Mouse (Mus musculus) embryonic facial prominence, embryonic 12.5 days (tissue): ENCODE data around the gene Pdzph1. TPM values are rescaled to one million over a fixed set of nuclear protein-coding genes. Genes with fewer than 3 reads are reported as not detected.

ENCODE experiments used
- ATAC-seq: fragments of 200-750 bp; cut with Nextera tagmentation; 2 replicates; pipeline ENCODE4 v1.8.0; 2017; ENCODE audit not compliant: insufficient number of reproducible peaks, insufficient read depth, low FRiP score, low TSS enrichment
- H3K27ac ChIP-seq: fragments of 300-500 bp; sonication (generic); 2 replicates; pipeline ENCODE4 v1.5.1; 2016; ENCODE audit warnings: mild to moderate bottlenecking
- H3K27me3 ChIP-seq: fragments of 300-500 bp; sonication (generic); 2 replicates; pipeline ENCODE4 v1.6.1; 2016; ENCODE audit warnings: mild to moderate bottlenecking, moderate library complexity
- H3K36me3 ChIP-seq: fragments of 300-500 bp; sonication (generic); 2 replicates; pipeline ENCODE4 v1.6.1; 2016; ENCODE audit warnings: mild to moderate bottlenecking
- H3K4me1 ChIP-seq: fragments of 300-500 bp; sonication (generic); 2 replicates; pipeline ENCODE4 v1.6.1; 2016
- H3K4me2 ChIP-seq: fragments of 300-500 bp; sonication (generic); replicated peaks from 2 replicates; pipeline ENCODE4 v1.6.1; 2016; ENCODE audit warnings: mild to moderate bottlenecking, moderate library complexity
- H3K4me3 ChIP-seq: fragments of 300-500 bp; sonication (generic); 2 replicates; pipeline ENCODE4 v1.5.1; 2016; ENCODE audit warnings: mild to moderate bottlenecking
- H3K9ac ChIP-seq: fragments of 300-500 bp; sonication (generic); 2 replicates; pipeline ENCODE4 v1.6.1; 2016; ENCODE audit warnings: mild to moderate bottlenecking, moderate library complexity
- H3K9me3 ChIP-seq: fragments of 300-500 bp; sonication (generic); 2 replicates; pipeline ENCODE4 v1.6.1; 2016; ENCODE audit warnings: mild to moderate bottlenecking, moderate library complexity
- WGBS: fragments of 180-500 bp; shearing (Covaris S2); methylation state at CpG from one replicate; pipeline ENCODE4 v1.1.7; 2016; 5-methylcytosine and 5-hydroxymethylcytosine counted together
- polyA plus RNA-seq: library from polyadenylated mRNA; unstranded; fragments of >200 nt; fragmentation: Nextera tagmentation; extraction: Ambion mirVana; gene quantifications from 2 replicates; pipeline ENCODE4 v1.2.1, GENCODE M21; 2016

The Pdzph1 gene
- 0.67 and 1.7 TPM in 2 replicates for polyA plus RNA-seq

DNA sequence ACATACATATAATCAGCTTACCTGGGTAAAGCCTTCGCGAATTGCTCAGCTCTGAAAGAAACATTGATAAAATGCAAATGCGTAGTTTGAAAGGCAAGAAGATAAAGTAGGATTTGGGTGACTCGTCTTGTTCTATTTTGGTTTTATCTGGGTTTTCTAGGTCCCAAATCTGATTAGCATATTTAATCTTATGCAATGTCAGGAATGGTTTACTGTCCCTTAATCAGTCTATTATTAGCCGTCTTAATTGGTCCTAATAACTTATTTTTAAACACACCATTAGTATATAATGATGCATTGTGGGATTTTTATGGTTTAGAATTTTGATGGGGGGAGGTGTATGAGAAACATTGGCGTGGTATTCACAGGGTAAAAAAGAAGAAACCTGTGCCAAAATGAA is at the start of gene Pdzph1:
Gene Pdzph1, minus strand, starts transcription at position 101 of the 400 bp plus-strand sequence.
- Histone ChIP-seq H3K4me3 (no peak within 1 kb of the TSS), H3K9ac (no peak within 1 kb of the TSS), H3K36me3 (no peaks in the 10 kb centered on the region), H3K27me3 (no peaks in the 10 kb centered on the region), H3K4me2 (no peak within 1 kb of the TSS), H3K27ac (no peak within 1 kb of the TSS), H3K4me1 (no peaks in the 10 kb centered on the region), H3K9me3 (no peaks in the 10 kb centered on the region)
- 90% methylated on average over 6 of the region's 6 CpGs for WGBS
- ATAC-seq, result no peak

DNA sequence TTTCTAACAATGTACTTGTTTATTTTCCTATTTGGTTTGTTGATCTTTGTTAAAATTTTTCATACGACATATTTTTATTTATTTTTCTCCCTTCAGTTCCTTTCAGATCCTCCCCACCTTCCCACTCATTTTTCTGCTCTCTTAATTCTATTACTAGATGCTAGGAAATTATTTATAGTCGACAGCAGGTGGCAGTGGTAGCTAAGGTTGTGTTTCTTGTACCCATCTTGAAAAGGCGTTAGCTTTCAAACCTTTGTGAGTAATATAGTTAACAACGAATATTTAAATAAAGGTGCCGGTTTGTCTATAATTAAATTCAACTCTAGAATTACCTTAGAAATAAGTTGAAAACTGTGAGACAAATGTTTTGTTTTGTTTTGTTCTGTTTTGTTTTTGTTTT is 48.6 kb upstream of the Pdzph1 start:
- Histone ChIP-seq H3K4me3 (no peak overlapping the region), H3K9me3 (no peaks in the 10 kb centered on the region), H3K9ac (no peak overlapping the region), H3K27me3 (no peaks in the 10 kb centered on the region), H3K36me3 (no peaks in the 10 kb centered on the region), H3K4me2 (no peak overlapping the region), H3K27ac (no peak overlapping the region), H3K4me1 (no peaks in the 10 kb centered on the region)
- 52% methylated on average over 5 of the region's 5 CpGs for WGBS
- ATAC-seq, result no peak

DNA sequence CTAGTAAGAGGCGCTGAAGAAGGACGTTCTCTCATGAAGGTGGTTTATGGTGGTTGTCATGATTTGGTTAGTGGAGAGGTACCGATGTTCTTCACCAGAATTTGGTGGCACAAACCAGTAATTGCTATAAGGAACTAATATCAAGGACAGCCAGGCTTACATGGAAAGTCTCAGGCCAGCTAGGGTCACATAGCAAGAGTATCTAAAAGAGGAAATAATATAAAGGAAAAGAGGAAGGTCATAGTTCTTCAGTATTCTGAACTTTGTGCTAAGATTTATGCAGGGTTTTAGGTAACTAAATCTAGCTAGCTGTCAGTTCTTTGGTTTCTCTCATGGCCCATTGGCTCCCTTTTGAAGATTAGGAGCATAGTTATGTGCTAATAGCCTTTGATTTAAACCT is 42.3 kb upstream of the Pdzph1 start:
- H3K27ac ChIP-seq, result no peak overlapping the region
- H3K9me3 ChIP-seq, result no peaks in the 10 kb centered on the region
- H3K36me3 ChIP-seq, result no peaks in the 10 kb centered on the region
- no peaks in the 10 kb centered on the region for H3K27me3 ChIP-seq
- H3K4me2 ChIP-seq, result no peak overlapping the region
- H3K4me1 ChIP-seq, result no peaks in the 10 kb centered on the region
- no peak overlapping the region for H3K4me3 ChIP-seq
- no peak for ATAC-seq
- H3K9ac ChIP-seq, result no peak overlapping the region
- WGBS, result 89% methylated on average over 3 of the region's 3 CpGs

DNA sequence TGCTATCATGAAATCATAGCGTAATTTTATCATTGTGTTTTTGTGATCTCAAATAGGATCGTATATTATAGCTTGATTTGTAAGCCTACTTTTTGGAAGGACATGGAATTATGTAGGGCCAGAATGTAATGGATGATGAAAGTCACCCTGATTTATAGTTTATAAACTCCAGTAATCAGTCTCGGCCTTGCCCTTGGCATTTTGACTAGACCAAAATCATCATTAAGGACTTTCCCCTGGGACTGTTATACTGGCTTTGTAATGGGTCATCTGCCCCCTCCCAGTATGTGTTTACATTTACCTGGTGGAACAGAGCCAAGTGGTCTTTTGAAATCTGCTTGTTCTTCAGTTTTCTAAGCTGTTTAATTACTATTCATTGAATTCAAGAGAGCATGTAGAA is 35.2 kb upstream of the Pdzph1 start:
- no peak for ATAC-seq
- Histone ChIP-seq H3K36me3 (no peaks in the 10 kb centered on the region), H3K4me1 (no peaks in the 10 kb centered on the region), H3K27ac (no peak overlapping the region), H3K9ac (no peak overlapping the region), H3K4me2 (no peak overlapping the region), H3K9me3 (no peaks in the 10 kb centered on the region), H3K4me3 (no peak overlapping the region), H3K27me3 (no peaks in the 10 kb centered on the region)
- WGBS, result 85% methylated on average over 3 of the region's 3 CpGs

GRCm38 (mm10) chr17:59024502-59024901 is 33.3 kb upstream of the Pdzph1 start:
- no peak overlapping the region for H3K27ac ChIP-seq
- H3K9me3 ChIP-seq, result no peaks in the 10 kb centered on the region
- no peaks in the 10 kb centered on the region for H3K4me1 ChIP-seq
- no peaks in the 10 kb centered on the region for H3K27me3 ChIP-seq
- H3K4me3 ChIP-seq, result no peak overlapping the region
- WGBS, result 24% methylated on average over 6 of the region's 6 CpGs
- H3K36me3 ChIP-seq, result no peaks in the 10 kb centered on the region
- no peak overlapping the region for H3K4me2 ChIP-seq
- no peak for ATAC-seq
- no peak overlapping the region for H3K9ac ChIP-seq

DNA sequence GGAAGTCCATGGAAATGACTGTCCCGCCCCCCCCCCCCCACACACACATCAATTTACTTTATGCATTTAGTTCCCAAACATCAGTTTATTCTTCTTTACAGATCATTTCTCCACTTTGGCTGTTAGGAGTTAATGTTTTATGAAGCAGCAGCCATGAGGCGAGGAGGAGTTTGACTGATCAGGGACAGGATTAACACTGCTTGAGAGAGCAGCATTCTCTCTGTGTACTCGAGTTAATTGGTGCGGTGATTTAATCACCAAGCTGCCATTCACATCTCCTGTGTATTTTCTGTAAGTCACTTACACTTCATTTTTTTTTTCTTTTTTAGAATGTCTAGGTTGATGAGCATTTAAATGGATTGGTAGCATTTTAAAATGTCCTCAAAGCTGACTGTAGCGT is 32.8 kb upstream of the Pdzph1 start:
- H3K4me3 ChIP-seq, result no peak overlapping the region
- no peak overlapping the region for H3K4me2 ChIP-seq
- H3K27ac ChIP-seq, result no peak overlapping the region
- no peak for ATAC-seq
- no peaks in the 10 kb centered on the region for H3K4me1 ChIP-seq
- H3K9me3 ChIP-seq, result no peaks in the 10 kb centered on the region
- H3K9ac ChIP-seq, result no peak overlapping the region
- no peaks in the 10 kb centered on the region for H3K36me3 ChIP-seq
- WGBS, result 53% methylated on average over 4 of the region's 5 CpGs
- no peaks in the 10 kb centered on the region for H3K27me3 ChIP-seq

GRCm38 (mm10) chr17:59018666-59019065 is 27.5 kb upstream of the Pdzph1 start:
- Histone ChIP-seq H3K27me3 (no peaks in the 10 kb centered on the region), H3K9me3 (no peaks in the 10 kb centered on the region), H3K27ac (no peak overlapping the region), H3K4me1 (no peaks in the 10 kb centered on the region), H3K4me2 (no peak overlapping the region), H3K9ac (no peak overlapping the region), H3K36me3 (no peaks in the 10 kb centered on the region), H3K4me3 (no peak overlapping the region)
- WGBS, result 76% methylated on average over 4 of the region's 4 CpGs
- no peak for ATAC-seq

DNA sequence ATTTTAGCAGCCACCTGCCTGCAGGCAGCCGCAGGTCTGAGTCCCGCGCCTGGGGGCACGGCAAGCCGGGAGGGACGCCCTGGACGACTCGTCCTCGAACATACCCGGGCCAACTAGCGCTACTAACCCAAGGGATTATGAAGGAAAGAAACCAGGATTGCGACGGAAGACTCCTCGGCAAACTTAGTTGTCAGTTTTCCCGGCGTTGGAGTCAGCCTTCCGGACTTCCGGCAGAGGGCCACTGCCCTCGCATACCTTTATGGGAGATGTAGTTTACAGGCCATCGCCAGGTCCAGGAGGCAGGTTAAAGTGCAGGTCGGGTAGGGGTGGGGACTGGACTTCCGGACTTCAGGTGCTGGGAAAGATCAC is 21.9 kb upstream of the Pdzph1 start, which contains the start of gene Nudt12:
Gene Nudt12, minus strand, starts transcription at position 282 of the 369 bp plus-strand sequence.
- Histone ChIP-seq H3K9me3 (no peaks in the 10 kb centered on the region), H3K27me3 (no peaks in the 10 kb centered on the region), H3K9ac (peak within 1 kb of the TSS; percentile 64), H3K36me3 (no peaks in the 10 kb centered on the region), H3K4me1 (no peaks in the 10 kb centered on the region), H3K4me2 (peak within 1 kb of the TSS; percentile 77), H3K27ac (no peak within 1 kb of the TSS; the same call in 1 of the 2 replicates), H3K4me3 (peak within 1 kb of the TSS; percentile 69)
- WGBS, result under 1% methylated on average over 22 of the region's 22 CpGs
- ATAC-seq, result peak; percentile 84; the same call in 1 of the 2 replicates

DNA sequence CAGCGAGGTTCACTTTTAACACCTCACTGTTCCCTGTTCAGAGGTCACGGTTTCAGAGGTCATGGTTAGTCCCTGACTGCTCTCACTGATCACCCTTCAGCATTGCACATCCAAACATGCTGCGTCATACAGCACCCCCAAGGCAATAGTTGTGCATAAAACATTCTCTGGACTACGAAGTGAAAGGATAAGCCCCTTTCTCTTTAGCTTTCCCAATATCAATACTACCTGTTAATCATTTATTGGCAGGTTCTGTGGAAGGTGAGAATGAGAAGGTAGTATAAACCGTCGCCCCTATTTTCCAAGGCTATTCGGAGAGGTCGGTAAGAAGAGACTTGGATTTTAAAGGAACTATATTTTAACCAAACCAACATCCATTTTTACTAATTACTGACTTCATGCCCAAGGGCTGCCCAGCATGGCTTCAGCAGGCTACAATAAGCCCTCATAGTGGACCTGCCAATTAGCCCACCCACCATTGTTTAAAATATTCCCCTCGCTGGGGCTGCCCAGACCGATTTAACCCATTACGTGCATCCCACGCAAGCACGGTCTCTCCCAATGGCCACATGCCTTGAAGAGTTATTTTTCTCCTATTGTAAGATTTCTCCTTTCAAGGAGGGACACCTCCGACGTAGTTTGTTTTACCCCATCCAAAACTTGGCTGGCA is 21.4 kb upstream of the Pdzph1 start:
- peak; percentile 54 for ATAC-seq

GRCm38 (mm10) chr17:59011546-59012307 is 20.6 kb upstream of the Pdzph1 start:
- H3K36me3 ChIP-seq, result no peaks in the 10 kb centered on the region
- no peak for ATAC-seq
- no peak overlapping the region for H3K27ac ChIP-seq
- no peak overlapping the region for H3K4me2 ChIP-seq
- H3K4me1 ChIP-seq, result no peaks in the 10 kb centered on the region
- H3K27me3 ChIP-seq, result no peaks in the 10 kb centered on the region
- 83% methylated on average over 13 of the region's 13 CpGs for WGBS
- H3K9ac ChIP-seq, result no peak overlapping the region
- H3K4me3 ChIP-seq, result no peak overlapping the region
- no peaks in the 10 kb centered on the region for H3K9me3 ChIP-seq

More for the DNA sequence above, 21.4 kb upstream of the Pdzph1 start:
- H3K9ac ChIP-seq, result peak overlapping the region; percentile 64
- peak overlapping the region; percentile 69 for H3K4me3 ChIP-seq
- H3K9me3 ChIP-seq, result no peaks in the 10 kb centered on the region
- WGBS, result 13% methylated on average over 15 of the region's 15 CpGs
- peak overlapping the region; percentile 77 for H3K4me2 ChIP-seq
- H3K4me1 ChIP-seq, result no peaks in the 10 kb centered on the region
- H3K27me3 ChIP-seq, result no peaks in the 10 kb centered on the region
- no peak overlapping the region; the same call in 1 of the 2 replicates for H3K27ac ChIP-seq
- no peaks in the 10 kb centered on the region for H3K36me3 ChIP-seq

DNA sequence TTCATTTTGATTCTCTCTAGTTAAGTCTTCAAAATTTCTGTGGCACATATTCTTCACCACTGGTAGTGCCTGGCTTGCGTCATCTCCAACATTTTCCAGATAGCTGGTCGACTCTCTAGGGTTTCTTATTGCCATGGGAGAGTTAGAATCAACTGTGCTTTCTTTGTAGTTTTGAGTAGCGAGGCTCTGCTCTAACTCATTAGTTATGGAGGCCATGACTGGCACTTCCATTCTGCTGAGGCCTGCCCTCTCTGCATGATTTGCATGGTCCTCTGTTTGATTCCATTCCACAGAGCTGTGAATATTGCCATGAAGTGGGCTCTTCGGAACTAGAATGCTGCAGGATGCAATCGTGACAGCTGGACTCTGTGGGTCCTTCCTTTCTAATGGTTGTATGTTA is 17.9 kb downstream of the Pdzph1 start:
- WGBS, result 55% methylated on average over 5 of the region's 5 CpGs
- Histone ChIP-seq H3K4me3 (no peak overlapping the region), H3K9ac (no peak overlapping the region)

DNA sequence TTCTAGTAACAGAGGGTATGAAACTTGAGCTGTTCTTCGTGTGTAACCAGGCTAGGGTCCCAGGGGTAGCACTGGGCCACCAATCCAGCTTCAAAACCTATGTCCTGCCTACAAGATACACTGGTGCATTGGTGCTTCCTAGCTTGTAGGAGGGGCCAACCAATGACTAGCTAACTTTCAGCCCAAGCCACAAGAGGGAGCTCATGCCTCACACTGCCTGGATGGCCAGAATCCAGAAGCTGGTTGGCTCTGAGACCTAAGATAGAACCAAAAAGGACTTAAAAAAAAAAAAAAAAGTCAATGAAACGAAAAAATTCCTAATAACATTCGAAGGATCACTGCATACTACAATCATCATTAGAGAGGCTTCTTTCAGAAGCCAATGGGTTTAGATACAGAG is 31.3 kb downstream of the Pdzph1 start:
- no peaks in the 10 kb centered on the region for H3K9me3 ChIP-seq
- H3K4me1 ChIP-seq, result no peaks in the 10 kb centered on the region
- ATAC-seq, result no peak
- H3K36me3 ChIP-seq, result no peaks in the 10 kb centered on the region
- no peak overlapping the region for H3K9ac ChIP-seq
- no peak overlapping the region for H3K4me3 ChIP-seq
- no peak overlapping the region for H3K27ac ChIP-seq
- WGBS, result 28% methylated on average over 3 of the region's 3 CpGs
- H3K27me3 ChIP-seq, result no peaks in the 10 kb centered on the region
- H3K4me2 ChIP-seq, result no peak overlapping the region

More for the DNA sequence above, 17.9 kb downstream of the Pdzph1 start:
- Histone ChIP-seq H3K27ac (no peak overlapping the region), H3K36me3 (no peaks in the 10 kb centered on the region), H3K4me1 (no peaks in the 10 kb centered on the region; the same call in 1 of the 2 replicates), H3K4me2 (no peak overlapping the region), H3K27me3 (no peaks in the 10 kb centered on the region), H3K9me3 (no peaks in the 10 kb centered on the region)
- ATAC-seq, result no peak
